Mouse (Mus musculus): Measurements from ENCODE around the gene Saysd1. TPM values are rescaled to one million over a fixed set of nuclear protein-coding genes. Genes with fewer than 3 reads are reported as not detected.
A peak's percentile ranks its signal among the peaks of the same experiment; 100 is the strongest.

Gene Saysd1
- polyA plus RNA-seq, 1 experiment from 2014 or later: 15.3 TPM

GRCm38 (mm10) chr14:20075544-20075943 is 62.8 kb downstream of the Saysd1 start:
- Histone ChIP-seq H3K27me3 (replicated peaks; ENCODE audit: control insufficient read depth, insufficient read depth, low read length) (no peaks in the 10 kb centered on the region), H3K4me3 (replicated peaks; ENCODE audit: low read length) (no peak overlapping the region), H3K9me3 (ENCODE audit: control insufficient read depth, low read length) (no peaks in the 10 kb centered on the region), H3K36me3 (ENCODE audit: control insufficient read depth, insufficient read depth) (no peaks in the 10 kb centered on the region), H3K4me1 (replicated peaks; ENCODE audit: control insufficient read depth, insufficient read depth, low read length) (no peaks in the 10 kb centered on the region), H3K9ac (replicated peaks; ENCODE audit: low read depth, low read length) (no peak overlapping the region), H3K4me2 (ENCODE audit: low read length) (no peak overlapping the region), H3K27ac (ENCODE audit: low read length) (no peak overlapping the region)
- no peak for ATAC-seq
- WGBS: 89% methylated on average over 7 of the region's 7 CpGs

GRCm38 (mm10) chr14:20074759-20075158 is 63.6 kb downstream of the Saysd1 start:
- Histone ChIP-seq H3K9ac (replicated peaks; ENCODE audit: low read depth, low read length) (no peak overlapping the region), H3K4me3 (replicated peaks; ENCODE audit: low read length) (no peak overlapping the region), H3K4me2 (ENCODE audit: low read length) (no peak overlapping the region), H3K27ac (ENCODE audit: low read length) (no peak overlapping the region), H3K9me3 (ENCODE audit: control insufficient read depth, low read length) (no peaks in the 10 kb centered on the region), H3K36me3 (ENCODE audit: control insufficient read depth, insufficient read depth) (no peaks in the 10 kb centered on the region), H3K27me3 (replicated peaks; ENCODE audit: control insufficient read depth, insufficient read depth, low read length) (no peaks in the 10 kb centered on the region), H3K4me1 (replicated peaks; ENCODE audit: control insufficient read depth, insufficient read depth, low read length) (no peaks in the 10 kb centered on the region)
- WGBS: 72% methylated on average over 1 of the region's 1 CpGs
- ATAC-seq: no peak

- H3K27me3 ChIP-seq (replicated peaks; ENCODE audit: control insufficient read depth, insufficient read depth, low read length): no peaks in the 10 kb centered on the region
- H3K4me1 ChIP-seq (replicated peaks; ENCODE audit: control insufficient read depth, insufficient read depth, low read length): no peaks in the 10 kb centered on the region
- H3K4me3 ChIP-seq (replicated peaks; ENCODE audit: low read length): no peak overlapping the region
- no peaks in the 10 kb centered on the region for H3K9me3 ChIP-seq (ENCODE audit: control insufficient read depth, low read length)
- H3K36me3 ChIP-seq (ENCODE audit: control insufficient read depth, insufficient read depth): no peaks in the 10 kb centered on the region
- ATAC-seq: no peak; the same call in 1 of the 2 replicates
- no peak overlapping the region for H3K4me2 ChIP-seq (ENCODE audit: low read length)
- no peak overlapping the region for H3K9ac ChIP-seq (replicated peaks; ENCODE audit: low read depth, low read length)
- no peak overlapping the region for H3K27ac ChIP-seq (ENCODE audit: low read length)
Observed at GRCm38 (mm10) chr14:20070629-20071028, 67.7 kb downstream of the Saysd1 start.

GRCm38 (mm10) chr14:20068365-20068764 is 70.0 kb downstream of the Saysd1 start:
- Histone ChIP-seq H3K4me2 (ENCODE audit: low read length) (no peak overlapping the region), H3K27me3 (replicated peaks; ENCODE audit: control insufficient read depth, insufficient read depth, low read length) (no peaks in the 10 kb centered on the region), H3K27ac (ENCODE audit: low read length) (no peak overlapping the region), H3K4me3 (replicated peaks; ENCODE audit: low read length) (no peak overlapping the region), H3K9me3 (ENCODE audit: control insufficient read depth, low read length) (no peaks in the 10 kb centered on the region), H3K9ac (replicated peaks; ENCODE audit: low read depth, low read length) (no peak overlapping the region), H3K4me1 (replicated peaks; ENCODE audit: control insufficient read depth, insufficient read depth, low read length) (no peaks in the 10 kb centered on the region), H3K36me3 (ENCODE audit: control insufficient read depth, insufficient read depth) (no peaks in the 10 kb centered on the region)
- WGBS: 93% methylated on average over 2 of the region's 2 CpGs
- ATAC-seq: no peak

- 40% methylated on average over 18 of the region's 18 CpGs for WGBS
- peak; percentile 73 for ATAC-seq
- Histone ChIP-seq H3K27me3 (replicated peaks; ENCODE audit: control insufficient read depth, insufficient read depth, low read length) (no peaks in the 10 kb centered on the region), H3K27ac (ENCODE audit: low read length) (no peak overlapping the region), H3K4me2 (ENCODE audit: low read length) (no peak overlapping the region), H3K9ac (replicated peaks; ENCODE audit: low read depth, low read length) (peak overlapping the region; percentile 15; the same call in 1 of the 2 replicates), H3K4me3 (replicated peaks; ENCODE audit: low read length) (no peak overlapping the region), H3K4me1 (replicated peaks; ENCODE audit: control insufficient read depth, insufficient read depth, low read length) (no peaks in the 10 kb centered on the region), H3K9me3 (ENCODE audit: control insufficient read depth, low read length) (no peaks in the 10 kb centered on the region), H3K36me3 (ENCODE audit: control insufficient read depth, insufficient read depth) (no peaks in the 10 kb centered on the region)
Observed at GRCm38 (mm10) chr14:20067293-20068074, 70.8 kb downstream of the Saysd1 start.

GRCm38 (mm10) chr14:20064771-20065170 is 73.6 kb downstream of the Saysd1 start:
- Histone ChIP-seq H3K9me3 (ENCODE audit: control insufficient read depth, low read length) (no peaks in the 10 kb centered on the region), H3K9ac (replicated peaks; ENCODE audit: low read depth, low read length) (no peak overlapping the region), H3K36me3 (ENCODE audit: control insufficient read depth, insufficient read depth) (no peaks in the 10 kb centered on the region), H3K4me2 (ENCODE audit: low read length) (no peak overlapping the region), H3K27me3 (replicated peaks; ENCODE audit: control insufficient read depth, insufficient read depth, low read length) (no peaks in the 10 kb centered on the region), H3K4me3 (replicated peaks; ENCODE audit: low read length) (no peak overlapping the region), H3K4me1 (replicated peaks; ENCODE audit: control insufficient read depth, insufficient read depth, low read length) (no peaks in the 10 kb centered on the region), H3K27ac (ENCODE audit: low read length) (no peak overlapping the region)
- no peak for ATAC-seq

- no peaks in the 10 kb centered on the region for H3K27me3 ChIP-seq (replicated peaks; ENCODE audit: control insufficient read depth, insufficient read depth, low read length)
- H3K27ac ChIP-seq (ENCODE audit: low read length): peak overlapping the region; percentile 72; the same call in 1 of the 2 replicates
- H3K9me3 ChIP-seq (ENCODE audit: control insufficient read depth, low read length): no peaks in the 10 kb centered on the region
- H3K9ac ChIP-seq (replicated peaks; ENCODE audit: low read depth, low read length): no peak overlapping the region
- no peaks in the 10 kb centered on the region for H3K36me3 ChIP-seq (ENCODE audit: control insufficient read depth, insufficient read depth)
- peaks cover 7% of the 10 kb centered on the region for H3K4me1 ChIP-seq (replicated peaks; ENCODE audit: control insufficient read depth, insufficient read depth, low read length)
- WGBS: 7% methylated on average over 2 of the region's 2 CpGs
- H3K4me2 ChIP-seq (ENCODE audit: low read length): no peak overlapping the region
- no peak overlapping the region for H3K4me3 ChIP-seq (replicated peaks; ENCODE audit: low read length)
- peak; percentile 21; the same call in 1 of the 2 replicates for ATAC-seq
Observed at GRCm38 (mm10) chr14:20048481-20048835, 89.9 kb downstream of the Saysd1 start.

- Histone ChIP-seq H3K4me3 (replicated peaks; ENCODE audit: low read length) (no peak overlapping the region), H3K4me2 (ENCODE audit: low read length) (no peak overlapping the region), H3K4me1 (replicated peaks; ENCODE audit: control insufficient read depth, insufficient read depth, low read length) (peaks cover 7% of the 10 kb centered on the region), H3K9ac (replicated peaks; ENCODE audit: low read depth, low read length) (0 out of 2 replicates have a peak overlapping the region, but pooled peaks have one; percentile 5), H3K36me3 (ENCODE audit: control insufficient read depth, insufficient read depth) (no peaks in the 10 kb centered on the region), H3K27me3 (replicated peaks; ENCODE audit: control insufficient read depth, insufficient read depth, low read length) (no peaks in the 10 kb centered on the region), H3K27ac (ENCODE audit: low read length) (peak overlapping the region; percentile 72), H3K9me3 (ENCODE audit: control insufficient read depth, low read length) (no peaks in the 10 kb centered on the region)
- WGBS: 32% methylated on average over 3 of the region's 3 CpGs
- ATAC-seq: peak; percentile 98
Observed at GRCm38 (mm10) chr14:20047814-20048480, 90.4 kb downstream of the Saysd1 start.

- Histone ChIP-seq H3K9me3 (ENCODE audit: control insufficient read depth, low read length) (no peaks in the 10 kb centered on the region), H3K36me3 (ENCODE audit: control insufficient read depth, insufficient read depth) (no peaks in the 10 kb centered on the region), H3K4me1 (replicated peaks; ENCODE audit: control insufficient read depth, insufficient read depth, low read length) (peaks cover 7% of the 10 kb centered on the region), H3K9ac (replicated peaks; ENCODE audit: low read depth, low read length) (no peak overlapping the region), H3K27ac (ENCODE audit: low read length) (no peak overlapping the region), H3K4me2 (ENCODE audit: low read length) (no peak overlapping the region), H3K27me3 (replicated peaks; ENCODE audit: control insufficient read depth, insufficient read depth, low read length) (no peaks in the 10 kb centered on the region), H3K4me3 (replicated peaks; ENCODE audit: low read length) (no peak overlapping the region)
- 41% methylated on average over 2 of the region's 2 CpGs for WGBS
- no peak for ATAC-seq
Observed at GRCm38 (mm10) chr14:20047291-20047690, 91.0 kb downstream of the Saysd1 start.
